Mouse (Mus musculus) heart, embryonic 10.5 days (tissue): ENCODE data around the gene Rabgap1. TPM values are rescaled to one million over a fixed set of nuclear protein-coding genes. Genes with fewer than 3 reads are reported as not detected.

Source experiments
- DNase-seq: peaks from one replicate; pipeline ENCODE4 v3.0.0-alpha.2; 2017; ENCODE audit warnings: low spot score
- H3K27ac ChIP-seq: fragments of 300-500 bp; sonication (generic); 2 replicates; pipeline ENCODE4 v1.5.1; 2016; ENCODE audit warnings: mild to moderate bottlenecking
- H3K27me3 ChIP-seq: fragments of 300-500 bp; sonication (generic); 2 replicates; pipeline ENCODE4 v1.6.1; 2016; ENCODE audit warnings: mild to moderate bottlenecking; ENCODE audit not compliant: poor library complexity, insufficient read depth, severe bottlenecking
- H3K36me3 ChIP-seq: fragments of 300-500 bp; sonication (generic); 2 replicates; pipeline ENCODE4 v1.6.1; 2016; ENCODE audit warnings: mild to moderate bottlenecking, moderate library complexity
- H3K4me1 ChIP-seq: fragments of 300-500 bp; sonication (generic); 2 replicates; pipeline ENCODE4 v1.6.1; 2016; ENCODE audit warnings: mild to moderate bottlenecking
- H3K4me3 ChIP-seq: fragments of 300-500 bp; sonication (generic); 2 replicates; pipeline ENCODE4 v1.5.1; 2016; ENCODE audit warnings: mild to moderate bottlenecking, moderate library complexity
- H3K9me3 ChIP-seq: fragments of 300-500 bp; sonication (generic); 2 replicates; pipeline ENCODE4 v1.6.1; 2016; ENCODE audit warnings: mild to moderate bottlenecking, moderate library complexity
- WGBS: fragments of 180-500 bp; shearing (Covaris S2); methylation state at CpG from one replicate; pipeline ENCODE4 v1.1.7; 2016; 5-methylcytosine and 5-hydroxymethylcytosine counted together
- polyA plus RNA-seq: library from polyadenylated mRNA; unstranded; fragments of >200 nt; fragmentation: Nextera tagmentation; extraction: Ambion mirVana; gene quantifications from 2 replicates; pipeline ENCODE4 v1.2.1, GENCODE M21; 2016

Rabgap1 gene
- polyA plus RNA-seq, 1 experiment from 2014 or later = 33.3 TPM

- Histone ChIP-seq H3K27ac (peak overlapping the region; percentile 64; the same call in 1 of the 2 replicates), H3K36me3 (no peaks in the 10 kb centered on the region), H3K4me1 (peaks cover 5% of the 10 kb centered on the region; the same call in 1 of the 2 replicates), H3K9me3 (no peaks in the 10 kb centered on the region), H3K4me3 (no peak overlapping the region), H3K27me3 (no peaks in the 10 kb centered on the region)
- no peak for DNase-seq
These were observed 84.5 kb downstream of the Rabgap1 start for GRCm38 (mm10) chr2:37527587-37527986.

GRCm38 (mm10) chr2:37529397-37529796 is 86.3 kb downstream of the Rabgap1 start:
- DNase-seq = no peak
- WGBS = 94% methylated on average over 2 of the region's 2 CpGs
- Histone ChIP-seq H3K4me1 (peaks cover 5% of the 10 kb centered on the region; the same call in 1 of the 2 replicates), H3K27me3 (no peaks in the 10 kb centered on the region), H3K27ac (no peak overlapping the region), H3K36me3 (peaks cover 15% of the 10 kb centered on the region), H3K4me3 (no peak overlapping the region), H3K9me3 (no peaks in the 10 kb centered on the region)

GRCm38 (mm10) chr2:37530766-37531165 is 87.7 kb downstream of the Rabgap1 start:
- DNase-seq = no peak
- 88% methylated on average over 1 of the region's 1 CpGs for WGBS
- Histone ChIP-seq H3K4me3 (no peak overlapping the region), H3K27me3 (no peaks in the 10 kb centered on the region), H3K4me1 (peaks cover 5% of the 10 kb centered on the region; the same call in 1 of the 2 replicates), H3K9me3 (no peaks in the 10 kb centered on the region), H3K36me3 (peaks cover 27% of the 10 kb centered on the region), H3K27ac (no peak overlapping the region)

GRCm38 (mm10) chr2:37531639-37532038 is 88.6 kb downstream of the Rabgap1 start:
- Histone ChIP-seq H3K27ac (no peak overlapping the region), H3K4me3 (no peak overlapping the region), H3K4me1 (peaks cover 5% of the 10 kb centered on the region; the same call in 1 of the 2 replicates), H3K9me3 (no peaks in the 10 kb centered on the region), H3K36me3 (peaks cover 32% of the 10 kb centered on the region), H3K27me3 (no peaks in the 10 kb centered on the region)
- WGBS = 80% methylated on average over 3 of the region's 3 CpGs
- no peak for DNase-seq

GRCm38 (mm10) chr2:37549346-37550012 is 106.4 kb downstream of the Rabgap1 start:
- H3K4me1 ChIP-seq = no peaks in the 10 kb centered on the region
- peaks cover 71% of the 10 kb centered on the region for H3K36me3 ChIP-seq
- no peaks in the 10 kb centered on the region for H3K27me3 ChIP-seq
- no peak for DNase-seq
- H3K4me3 ChIP-seq = no peak overlapping the region
- no peaks in the 10 kb centered on the region for H3K9me3 ChIP-seq
- no peak overlapping the region for H3K27ac ChIP-seq
- WGBS = 82% methylated on average over 1 of the region's 1 CpGs

GRCm38 (mm10) chr2:37556366-37556765 is 113.3 kb downstream of the Rabgap1 start:
- Histone ChIP-seq H3K27ac (no peak overlapping the region), H3K9me3 (no peaks in the 10 kb centered on the region), H3K36me3 (peaks cover 85% of the 10 kb centered on the region), H3K27me3 (no peaks in the 10 kb centered on the region), H3K4me1 (no peaks in the 10 kb centered on the region), H3K4me3 (no peak overlapping the region)
- 68% methylated on average over 2 of the region's 2 CpGs for WGBS
- no peak for DNase-seq

GRCm38 (mm10) chr2:37565579-37565978 is 122.5 kb downstream of the Rabgap1 start:
- Histone ChIP-seq H3K36me3 (peaks cover 74% of the 10 kb centered on the region), H3K9me3 (no peaks in the 10 kb centered on the region), H3K27ac (no peak overlapping the region), H3K4me1 (no peaks in the 10 kb centered on the region), H3K4me3 (no peak overlapping the region), H3K27me3 (no peaks in the 10 kb centered on the region)
- 65% methylated on average over 2 of the region's 2 CpGs for WGBS
- no peak for DNase-seq

GRCm38 (mm10) chr2:37566035-37566434 is 123.0 kb downstream of the Rabgap1 start:
- H3K9me3 ChIP-seq = no peaks in the 10 kb centered on the region
- H3K27me3 ChIP-seq = no peaks in the 10 kb centered on the region
- peaks cover 69% of the 10 kb centered on the region for H3K36me3 ChIP-seq
- H3K4me3 ChIP-seq = no peak overlapping the region
- DNase-seq = no peak
- H3K4me1 ChIP-seq = no peaks in the 10 kb centered on the region
- WGBS = 59% methylated on average over 1 of the region's 1 CpGs
- no peak overlapping the region for H3K27ac ChIP-seq

- 87% methylated on average over 5 of the region's 5 CpGs for WGBS
- Histone ChIP-seq H3K9me3 (no peaks in the 10 kb centered on the region), H3K4me1 (no peaks in the 10 kb centered on the region), H3K27ac (no peak overlapping the region), H3K27me3 (no peaks in the 10 kb centered on the region), H3K4me3 (no peak overlapping the region), H3K36me3 (peaks cover 43% of the 10 kb centered on the region)
- DNase-seq = no peak
These were observed 126.8 kb downstream of the Rabgap1 start for GRCm38 (mm10) chr2:37569888-37570287.

GRCm38 (mm10) chr2:37570703-37571102 is 127.6 kb downstream of the Rabgap1 start:
- H3K4me3 ChIP-seq = no peak overlapping the region
- H3K9me3 ChIP-seq = no peaks in the 10 kb centered on the region
- no peak overlapping the region for H3K27ac ChIP-seq
- DNase-seq = no peak
- no peaks in the 10 kb centered on the region for H3K4me1 ChIP-seq
- no peaks in the 10 kb centered on the region for H3K27me3 ChIP-seq
- WGBS = 89% methylated on average over 2 of the region's 2 CpGs
- H3K36me3 ChIP-seq = peaks cover 38% of the 10 kb centered on the region

- WGBS = 86% methylated on average over 2 of the region's 2 CpGs
- H3K4me3 ChIP-seq = no peak overlapping the region
- no peak overlapping the region for H3K27ac ChIP-seq
- peaks cover 24% of the 10 kb centered on the region for H3K36me3 ChIP-seq
- no peaks in the 10 kb centered on the region for H3K4me1 ChIP-seq
- no peak for DNase-seq
- H3K9me3 ChIP-seq = no peaks in the 10 kb centered on the region
- H3K27me3 ChIP-seq = no peaks in the 10 kb centered on the region
These were observed 129.1 kb downstream of the Rabgap1 start for GRCm38 (mm10) chr2:37572141-37572540.

GRCm38 (mm10) chr2:37576661-37577060 is 133.6 kb downstream of the Rabgap1 start:
- Histone ChIP-seq H3K27me3 (no peaks in the 10 kb centered on the region), H3K36me3 (peaks cover 5% of the 10 kb centered on the region; the same call in 1 of the 2 replicates), H3K4me3 (no peak overlapping the region), H3K27ac (no peak overlapping the region), H3K4me1 (no peaks in the 10 kb centered on the region), H3K9me3 (no peaks in the 10 kb centered on the region)
- no peak for DNase-seq
- 100% methylated on average over 1 of the region's 1 CpGs for WGBS

- Histone ChIP-seq H3K27ac (no peak overlapping the region), H3K4me3 (no peak overlapping the region), H3K9me3 (no peaks in the 10 kb centered on the region), H3K27me3 (no peaks in the 10 kb centered on the region), H3K36me3 (no peaks in the 10 kb centered on the region; the same call in 1 of the 2 replicates), H3K4me1 (no peaks in the 10 kb centered on the region)
- no peak for DNase-seq
- WGBS = 84% methylated on average over 2 of the region's 2 CpGs
These were observed 135.1 kb downstream of the Rabgap1 start for GRCm38 (mm10) chr2:37578185-37578584.

- no peak overlapping the region for H3K27ac ChIP-seq
- peaks cover 14% of the 10 kb centered on the region for H3K36me3 ChIP-seq
- no peaks in the 10 kb centered on the region for H3K4me1 ChIP-seq
- no peak overlapping the region for H3K4me3 ChIP-seq
- H3K9me3 ChIP-seq = no peaks in the 10 kb centered on the region
- no peak for DNase-seq
- H3K27me3 ChIP-seq = no peaks in the 10 kb centered on the region
These were observed 144.8 kb downstream of the Rabgap1 start for GRCm38 (mm10) chr2:37587919-37588318.
